Mouse (Mus musculus): ENCODE data around the gene Trappc10. TPM values are rescaled to one million over a fixed set of nuclear protein-coding genes. Genes with fewer than 3 reads are reported as not detected.
A peak's percentile ranks its signal among the peaks of the same experiment; 100 is the strongest.

Gene Trappc10
- 10 to 100 TPM; 43.6 to 45.3 TPM for total RNA-seq (2021)

DNA sequence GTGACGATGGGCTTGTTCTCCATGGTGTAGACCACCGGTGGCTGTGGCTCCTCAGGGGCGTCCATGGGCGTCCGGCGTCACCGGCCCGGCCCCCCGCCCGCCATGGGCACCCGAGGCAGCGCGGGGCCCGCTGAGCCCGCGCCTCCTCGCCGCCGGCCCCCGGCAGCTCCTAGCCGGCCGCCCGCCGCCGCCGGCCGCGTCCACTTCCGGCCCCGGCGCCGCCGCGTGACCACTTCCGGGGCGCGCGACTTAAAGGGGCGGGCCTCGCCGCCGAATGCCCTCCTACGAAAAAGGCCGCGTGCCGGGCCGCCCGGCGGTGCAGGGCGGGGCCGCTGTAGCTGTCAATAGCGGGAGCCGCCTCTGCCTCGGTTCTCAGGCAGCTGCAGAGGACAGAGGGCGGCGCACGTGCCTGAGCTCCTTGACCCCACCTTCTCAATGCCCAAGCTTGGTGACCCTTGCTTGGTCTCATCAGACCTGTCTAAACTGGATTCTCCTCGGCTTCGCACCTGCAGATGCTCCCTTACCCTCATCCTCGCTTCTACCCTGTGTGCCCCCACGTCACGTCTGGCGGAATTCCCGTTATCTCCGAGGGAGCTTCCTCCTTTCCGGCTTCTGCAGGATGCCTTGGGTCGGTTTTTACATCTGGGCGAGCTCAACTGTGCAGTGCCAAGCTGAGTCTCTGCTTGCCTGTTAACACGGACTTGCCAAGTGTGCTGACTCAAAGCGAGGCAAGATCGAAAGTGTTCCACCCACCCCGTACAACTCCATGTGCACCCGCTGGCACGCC lies at the start of gene Trappc10:
Gene Trappc10, minus strand, starts transcription at position 204 of the 787 bp plus-strand sequence.
- DNase-seq = peak; percentile 88

DNA sequence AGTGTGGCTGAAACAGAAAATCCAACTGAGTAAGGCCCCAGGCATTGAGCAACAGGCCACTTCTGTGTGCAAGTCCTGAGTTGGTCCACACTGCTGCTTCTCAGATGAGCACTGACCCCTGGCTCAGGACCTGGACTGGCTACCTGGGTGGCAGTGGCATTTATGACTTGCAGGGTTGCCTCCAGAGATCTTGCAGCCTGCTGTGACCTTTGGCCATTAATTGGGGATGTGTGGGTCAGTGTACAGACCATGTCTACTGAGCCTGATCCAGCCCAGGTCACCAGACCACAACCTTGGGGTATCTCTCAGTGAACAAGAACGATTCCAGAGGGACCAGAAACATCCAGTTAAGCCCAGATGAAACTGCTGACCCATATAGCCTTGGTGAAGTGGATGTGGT lies 49.1 kb upstream of the Trappc10 start:
- DNase-seq = no peak

DNA sequence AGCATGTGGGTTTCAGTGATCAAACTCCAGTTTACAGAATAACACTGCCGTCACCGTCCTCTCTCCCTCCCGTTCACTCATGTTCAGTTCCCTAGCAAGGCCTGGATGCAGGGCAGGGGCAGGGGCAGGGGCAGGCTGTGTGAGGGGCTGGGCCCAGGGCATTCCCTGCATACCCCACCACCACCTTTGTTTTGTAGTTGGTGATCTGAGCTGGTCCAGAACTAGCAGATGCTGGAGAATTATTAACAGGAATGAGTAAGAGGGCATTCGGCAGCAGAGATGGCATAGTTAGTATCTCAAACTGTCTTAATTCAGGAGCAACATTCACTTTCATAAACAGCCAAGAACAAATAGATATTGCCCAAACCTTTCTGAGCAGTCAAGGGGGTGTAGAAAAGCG lies 47.9 kb upstream of the Trappc10 start:
- DNase-seq = no peak

DNA sequence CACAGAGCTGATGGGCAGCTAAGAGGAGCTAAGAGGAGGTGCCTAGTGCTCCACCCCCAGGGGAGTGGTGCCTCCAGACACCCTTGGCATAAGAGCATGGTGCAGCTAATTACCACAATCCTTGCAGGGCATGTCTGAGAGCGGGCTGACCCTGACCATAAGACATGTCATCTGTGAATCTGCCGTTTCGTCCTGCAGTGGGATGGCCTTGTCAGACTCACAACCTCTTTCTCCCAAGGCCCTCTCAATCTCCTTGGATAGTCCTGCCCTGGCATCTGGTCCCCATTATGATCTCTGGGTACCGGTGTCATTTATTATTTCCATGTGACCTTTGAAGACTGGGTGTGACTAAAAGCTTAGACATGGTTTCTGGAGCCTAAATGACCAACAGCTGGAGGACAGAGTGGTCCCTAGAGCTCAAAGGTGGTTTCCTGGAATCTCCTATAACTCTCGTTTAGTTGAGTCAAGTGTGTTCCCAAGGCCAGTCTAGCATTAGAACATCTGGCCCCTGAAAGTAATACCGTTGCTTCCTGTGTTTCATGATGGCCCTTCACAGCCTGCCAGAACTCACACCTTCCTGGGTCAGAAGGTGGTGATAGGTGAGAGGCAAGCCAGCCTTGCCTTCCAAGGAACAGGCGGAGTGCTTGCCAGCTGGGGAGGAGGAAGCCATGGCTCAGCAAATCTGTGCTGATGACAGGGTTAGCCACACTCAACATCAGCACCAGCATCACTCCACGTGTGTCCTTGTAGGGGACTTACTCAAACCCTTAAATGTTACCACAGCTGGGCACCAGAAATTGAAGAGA lies 46.5 kb upstream of the Trappc10 start:
- no peak for DNase-seq

DNA sequence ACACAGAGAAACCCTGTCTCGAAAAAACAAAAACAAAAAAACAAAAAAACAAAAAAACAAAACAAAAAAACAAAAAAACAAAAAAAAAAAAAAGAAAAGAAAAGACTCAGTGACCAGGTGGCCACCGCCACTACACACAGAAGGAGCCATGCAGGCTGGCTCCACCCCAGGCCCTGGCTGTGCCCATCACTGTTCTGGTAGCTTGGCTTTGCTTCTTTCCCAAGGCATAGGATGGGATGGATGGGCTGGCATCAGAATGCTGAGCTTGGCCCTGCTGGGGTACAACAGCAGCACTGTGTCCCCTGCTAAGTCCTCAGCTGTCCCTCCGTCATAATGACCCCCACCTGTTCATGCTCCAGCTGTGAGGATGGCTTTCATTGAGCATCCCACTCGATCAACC lies 44.5 kb upstream of the Trappc10 start:
- DNase-seq = no peak

DNA sequence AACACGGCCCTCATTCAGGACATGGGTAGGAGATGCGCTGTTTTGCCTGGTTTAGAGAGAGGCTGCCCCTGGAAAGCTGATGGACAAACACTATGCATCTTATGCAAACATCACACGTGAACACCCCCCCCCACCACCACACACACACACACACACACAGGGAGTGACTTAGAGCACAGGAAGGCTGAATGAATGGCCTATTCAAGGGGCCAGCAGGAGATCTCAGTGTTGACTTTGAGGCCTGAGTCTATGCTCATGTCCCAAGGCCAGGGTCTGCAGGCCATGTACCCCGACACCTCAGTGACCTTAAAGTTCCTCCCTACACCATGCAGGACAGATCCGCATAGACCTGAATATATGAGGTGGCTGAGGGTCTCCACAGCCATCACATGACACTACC lies 43.7 kb upstream of the Trappc10 start:
- DNase-seq = no peak

DNA sequence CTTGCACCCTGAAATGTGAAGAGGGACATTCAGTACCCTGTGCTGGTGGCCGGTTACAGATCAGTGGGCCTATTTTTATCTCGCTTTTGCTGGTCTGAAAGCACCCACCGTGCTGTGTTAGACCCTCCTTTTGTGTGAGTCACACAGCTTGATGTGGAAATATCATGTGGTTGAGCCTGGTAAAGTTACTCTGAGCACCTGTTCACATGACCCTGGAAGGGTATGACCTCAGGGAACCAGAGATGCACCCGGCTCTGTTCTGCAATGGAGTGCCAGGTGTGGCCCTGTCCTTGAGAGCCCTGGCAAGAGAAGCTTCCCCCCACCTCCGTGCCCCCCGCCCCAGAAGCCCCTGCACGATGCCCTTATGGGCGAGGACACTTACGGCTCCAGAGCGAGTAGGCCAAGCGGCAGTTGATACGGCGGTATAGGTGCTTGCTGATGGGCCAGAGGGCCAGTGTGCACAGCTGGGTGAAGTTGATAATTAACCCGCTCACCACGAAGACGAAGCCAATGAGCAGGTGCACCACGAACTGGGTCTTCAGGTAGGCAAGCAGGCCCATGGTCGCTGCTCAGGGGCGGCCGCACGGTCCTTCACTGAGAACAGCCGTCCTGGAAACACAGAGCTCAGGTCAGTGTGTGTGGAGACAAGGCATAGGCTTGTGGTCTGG lies 43.2 kb upstream of the Trappc10 start:
- DNase-seq = no peak

DNA sequence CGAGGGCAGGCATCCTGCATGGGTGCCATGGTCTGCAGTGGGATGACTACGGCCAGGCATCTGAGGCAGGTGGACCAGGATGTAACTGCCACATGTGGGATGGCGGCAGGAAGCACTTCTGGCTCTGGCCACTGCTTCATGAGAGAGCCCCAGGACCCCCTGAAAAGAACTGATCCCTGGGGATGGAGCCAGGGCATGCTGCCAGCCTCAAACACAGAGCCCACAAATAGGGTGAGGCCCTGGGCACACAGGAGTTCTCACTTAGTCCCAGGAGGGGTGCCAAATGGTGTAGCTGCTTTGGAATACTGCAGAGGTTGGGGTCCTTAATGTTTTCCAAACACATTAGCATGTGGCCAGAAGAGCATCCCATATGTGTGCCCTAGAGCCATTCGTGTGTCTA lies 41.5 kb upstream of the Trappc10 start:
- no peak for DNase-seq

DNA sequence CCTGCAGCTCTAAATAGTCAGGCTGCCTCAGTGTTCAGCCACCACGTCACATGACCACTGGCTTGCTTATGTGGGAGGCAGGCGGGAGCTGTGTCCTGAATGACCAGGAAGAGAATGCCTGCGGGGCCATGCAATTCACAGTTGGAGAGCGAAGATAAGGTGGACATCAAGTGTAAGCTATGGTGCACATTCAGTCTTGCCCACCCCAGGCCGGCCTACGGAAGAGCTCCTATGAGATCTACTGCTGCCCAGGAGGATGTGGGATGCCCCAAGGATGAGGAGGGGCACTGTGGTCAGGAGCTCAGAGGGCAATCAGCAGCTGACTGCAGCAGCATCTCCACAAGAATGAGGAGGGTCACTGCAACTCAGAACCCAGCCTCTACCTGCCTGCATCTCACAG lies 41.0 kb upstream of the Trappc10 start:
- no peak for DNase-seq

DNA sequence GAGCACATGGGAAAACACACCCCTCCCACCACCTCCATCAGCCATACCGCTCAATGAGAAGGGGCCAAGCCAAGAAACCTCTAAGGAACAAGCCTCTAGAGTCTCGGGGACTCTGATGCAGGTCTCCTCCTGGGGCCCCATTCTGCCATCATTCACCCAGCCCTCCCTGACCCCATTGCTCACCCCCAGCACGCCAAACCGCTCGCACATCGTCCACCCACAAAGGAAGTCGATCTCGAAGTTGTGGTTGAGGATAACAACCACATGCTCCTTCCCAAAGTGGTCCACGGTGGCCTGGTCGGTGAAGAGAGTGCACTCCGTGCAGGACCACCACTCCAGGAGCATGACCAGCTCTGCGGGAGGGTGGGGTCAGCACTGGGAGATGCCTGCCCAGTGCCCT lies 40.4 kb upstream of the Trappc10 start:
- no peak for DNase-seq

DNA sequence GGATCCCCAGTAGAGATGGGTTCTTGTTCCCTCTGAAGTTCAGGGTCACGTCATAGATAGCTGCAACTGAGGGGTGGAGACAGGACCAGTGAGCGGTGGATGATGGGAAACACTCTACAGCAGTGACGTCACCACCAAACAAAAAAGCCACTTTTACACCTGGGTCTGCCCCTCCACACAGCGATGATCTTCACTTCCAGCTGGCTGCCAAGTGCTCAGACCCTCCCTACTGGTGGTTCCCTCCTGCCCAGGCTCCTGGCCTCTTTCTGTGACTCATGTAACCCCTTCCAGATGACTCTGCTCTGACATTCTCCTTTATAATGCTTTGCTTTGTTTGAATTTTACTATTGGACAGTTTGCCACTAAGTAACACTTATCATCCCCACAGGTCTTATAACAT lies 38.0 kb upstream of the Trappc10 start:
- DNase-seq = no peak

DNA sequence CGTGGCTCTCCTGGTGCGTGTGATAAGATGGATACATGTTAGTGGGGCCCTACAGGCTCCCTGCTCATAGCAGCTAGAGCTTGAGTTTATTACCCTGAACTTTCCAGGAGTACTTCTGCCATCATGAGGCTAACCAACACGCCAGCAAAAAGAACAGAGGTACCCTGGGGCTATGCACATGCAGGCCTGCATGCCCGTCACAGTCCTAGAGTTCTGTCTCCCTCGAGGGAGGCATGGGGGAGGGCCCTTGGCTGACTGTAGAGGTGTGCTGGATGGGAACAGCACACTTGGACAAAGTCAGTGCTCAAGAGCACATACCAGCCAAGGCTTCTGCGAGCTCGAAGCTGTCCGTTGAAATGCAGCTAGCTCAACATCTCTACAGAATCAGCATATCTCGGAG lies 36.0 kb upstream of the Trappc10 start:
- no peak for DNase-seq

DNA sequence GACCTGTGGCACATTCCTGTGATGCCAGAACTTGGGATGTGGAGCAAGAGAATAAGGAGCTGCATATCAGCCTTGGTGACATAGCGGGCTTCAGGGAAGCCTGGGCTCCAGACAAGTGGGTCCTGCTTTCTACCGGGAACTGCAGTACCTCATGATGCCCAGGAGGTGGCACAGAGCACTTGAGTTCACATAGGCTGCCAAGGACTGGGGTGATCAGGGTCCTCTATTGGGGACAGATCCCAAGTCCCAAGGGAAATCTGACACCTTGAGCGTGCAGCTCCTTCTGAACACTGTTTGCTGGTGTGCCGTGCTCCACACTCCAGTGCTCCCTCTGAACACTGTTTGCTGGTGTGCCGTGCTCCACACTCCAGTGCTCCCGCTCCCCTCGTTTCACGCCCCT lies 34.8 kb upstream of the Trappc10 start:
- DNase-seq = peak; percentile 67

DNA sequence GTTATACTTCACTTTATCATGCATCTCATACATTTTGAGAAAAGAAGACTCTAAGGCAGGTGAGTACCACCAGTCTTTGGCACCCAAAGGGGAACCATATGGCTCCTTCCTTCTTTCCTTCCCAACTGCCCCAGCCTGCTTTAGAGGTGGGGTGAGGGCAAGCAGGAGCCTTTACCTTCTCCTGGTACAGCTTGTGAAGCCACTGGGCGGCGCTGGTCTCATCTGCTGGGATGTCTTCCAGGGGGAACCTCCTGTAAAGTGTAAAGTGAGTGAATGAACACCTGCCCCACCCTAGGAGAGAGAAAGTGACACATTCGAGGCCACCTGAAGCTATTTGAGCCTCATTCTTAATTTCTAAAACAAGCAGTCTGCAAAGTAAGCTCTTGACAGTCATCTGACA lies 33.4 kb upstream of the Trappc10 start:
- peak; percentile 18 for DNase-seq

DNA sequence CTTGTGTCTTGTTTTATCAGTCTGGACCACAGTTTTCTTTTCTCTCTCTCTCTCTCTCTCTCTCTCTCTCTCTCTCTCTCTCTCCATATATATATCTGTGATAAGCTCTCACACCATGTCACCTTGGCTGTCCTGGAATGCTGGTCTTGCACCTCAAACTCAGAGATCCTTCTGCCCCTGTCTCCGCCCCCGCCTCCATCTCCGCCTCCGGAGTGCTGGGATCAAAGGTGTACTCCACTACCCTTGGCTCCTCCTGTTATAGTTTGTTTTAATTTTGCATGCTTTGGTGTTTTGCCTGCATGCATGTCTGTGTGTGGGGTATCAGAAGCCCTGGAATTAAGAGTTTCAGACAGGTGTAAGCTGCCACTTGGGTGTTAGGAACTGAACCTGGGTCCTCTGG lies 31.8 kb upstream of the Trappc10 start:
- no peak for DNase-seq

DNA sequence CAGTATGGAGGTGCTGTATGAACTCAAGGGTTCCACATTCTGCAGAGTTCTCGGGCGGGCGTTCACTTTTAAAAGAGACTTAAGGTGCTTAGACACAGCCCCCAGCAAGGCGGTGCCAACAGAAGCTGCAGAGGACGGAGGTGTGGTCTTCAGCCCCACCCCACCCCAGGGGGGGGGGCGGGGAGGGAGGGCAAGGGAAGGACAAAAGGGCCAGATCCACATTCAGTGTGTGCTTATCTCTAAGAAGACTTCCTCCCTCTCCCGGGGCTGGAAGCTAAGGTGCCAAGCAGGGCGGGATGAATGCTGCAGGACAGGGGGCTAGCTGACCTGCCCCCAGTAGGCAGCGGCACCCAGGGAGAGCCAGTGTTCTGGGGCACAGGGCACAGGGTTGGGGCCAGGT lies 28.5 kb upstream of the Trappc10 start:
- DNase-seq = peak; percentile 39

DNA sequence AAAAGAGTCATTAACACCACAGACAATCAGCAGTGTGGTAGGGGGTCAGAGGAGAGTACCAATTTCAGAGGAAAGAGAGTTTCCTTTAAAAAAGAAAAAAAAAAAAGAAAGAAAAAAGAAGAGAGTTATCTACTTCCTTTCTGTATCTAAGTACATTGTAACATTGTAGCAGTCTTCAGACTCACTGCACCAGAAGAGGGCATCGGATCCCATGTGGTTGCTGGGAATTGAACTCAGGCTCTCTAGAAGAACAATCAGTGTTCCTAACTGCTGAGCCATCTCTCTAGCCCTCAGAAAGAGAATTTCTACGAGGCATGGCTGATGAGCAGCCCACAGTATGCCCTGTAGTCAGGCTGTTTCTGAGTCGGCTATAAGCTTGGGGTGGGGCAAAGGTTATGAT lies 21.4 kb upstream of the Trappc10 start:
- no peak for DNase-seq

DNA sequence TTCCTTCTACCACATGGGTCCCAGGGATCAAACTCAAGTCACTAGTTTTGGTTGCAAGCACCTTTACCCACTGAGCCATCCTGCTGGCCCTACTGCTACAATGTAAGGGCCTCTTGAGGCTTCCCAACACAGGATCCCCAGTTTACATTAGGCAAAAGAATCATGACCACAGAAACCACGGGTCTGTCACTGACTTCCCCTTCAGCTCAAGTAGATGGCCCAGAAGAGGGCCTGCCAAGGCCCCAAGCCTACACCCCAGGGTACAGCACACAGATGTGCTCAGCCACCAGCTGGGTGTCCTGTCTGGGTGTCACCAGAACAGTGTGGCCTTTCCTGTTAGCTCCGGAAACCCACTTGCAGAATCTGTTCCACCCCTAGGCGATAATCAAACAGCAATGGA lies 20.3 kb upstream of the Trappc10 start:
- no peak for DNase-seq

DNA sequence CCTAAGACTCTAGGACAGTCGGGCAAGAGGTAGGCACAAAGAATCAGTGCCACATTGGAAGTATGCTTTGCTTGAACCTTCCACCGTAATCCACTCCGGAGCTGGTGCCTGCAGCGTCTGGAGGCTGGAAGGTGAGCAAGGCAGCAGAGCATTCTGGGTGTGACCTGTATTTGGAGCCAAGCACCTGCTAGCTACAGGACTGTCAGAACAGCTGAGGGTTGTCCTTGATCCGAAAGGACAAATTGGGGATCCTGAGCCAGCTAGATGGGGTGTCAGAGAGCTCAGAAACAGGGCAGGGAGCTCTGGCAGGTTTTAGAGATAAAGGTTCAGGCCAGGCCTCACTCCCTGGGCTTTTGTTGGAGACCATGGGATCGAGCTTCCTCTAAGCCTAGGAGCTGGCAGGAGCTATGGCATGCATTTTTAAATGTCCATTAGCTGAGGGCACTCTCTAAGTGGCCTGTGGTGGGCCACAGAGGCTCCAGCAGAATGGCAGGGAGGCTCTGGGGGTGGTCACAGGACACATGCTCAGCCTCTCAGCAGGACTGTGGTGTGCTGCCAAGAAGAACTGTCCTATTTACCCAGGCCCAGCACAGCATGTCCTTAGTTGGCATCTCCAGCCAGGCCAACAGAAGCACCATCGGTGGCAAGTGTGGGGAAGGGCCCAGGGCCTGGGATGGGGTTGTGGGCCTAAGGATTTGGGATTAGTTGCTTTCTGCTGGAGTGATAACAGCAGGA lies 16.6 kb upstream of the Trappc10 start:
- no peak for DNase-seq

DNA sequence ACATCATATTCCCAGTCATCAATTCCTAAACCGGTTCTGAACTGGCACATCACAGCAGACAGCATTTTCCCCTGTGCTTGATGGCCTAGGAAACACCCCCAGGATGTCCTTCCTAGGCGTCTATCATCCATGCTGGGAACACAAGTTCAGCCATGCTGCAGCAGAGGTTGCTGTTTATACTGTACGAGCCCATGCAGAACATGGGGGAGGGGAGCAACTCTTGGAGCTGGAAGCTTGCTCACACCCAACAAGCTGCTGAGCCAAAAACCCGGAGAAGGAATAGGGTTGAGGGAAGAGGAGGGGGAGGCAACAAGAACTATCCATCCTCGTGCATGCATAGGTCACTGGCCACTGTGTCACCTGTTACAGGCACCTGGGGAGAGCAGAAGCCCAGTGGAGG lies 15.9 kb upstream of the Trappc10 start:
- no peak for DNase-seq

DNA sequence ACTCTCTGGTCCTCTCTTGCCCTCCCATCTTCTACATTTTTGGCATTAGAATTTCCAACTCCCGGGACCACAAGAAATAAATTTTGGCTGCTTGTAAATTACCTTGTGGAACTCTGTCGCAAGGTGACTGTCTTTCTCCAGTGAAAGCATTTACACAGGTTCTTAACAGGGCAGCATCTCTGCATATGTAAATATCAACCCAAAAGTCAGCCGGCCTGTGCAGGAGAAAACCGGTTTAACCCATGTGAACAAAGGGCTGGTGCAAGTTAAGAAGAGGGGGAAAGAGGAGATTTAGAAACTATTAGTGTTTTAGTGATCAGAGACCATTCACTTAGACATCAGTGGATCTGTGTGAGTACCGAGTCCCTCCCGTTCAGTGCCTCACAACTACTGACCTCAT lies 15.3 kb upstream of the Trappc10 start:
- no peak for DNase-seq

DNA sequence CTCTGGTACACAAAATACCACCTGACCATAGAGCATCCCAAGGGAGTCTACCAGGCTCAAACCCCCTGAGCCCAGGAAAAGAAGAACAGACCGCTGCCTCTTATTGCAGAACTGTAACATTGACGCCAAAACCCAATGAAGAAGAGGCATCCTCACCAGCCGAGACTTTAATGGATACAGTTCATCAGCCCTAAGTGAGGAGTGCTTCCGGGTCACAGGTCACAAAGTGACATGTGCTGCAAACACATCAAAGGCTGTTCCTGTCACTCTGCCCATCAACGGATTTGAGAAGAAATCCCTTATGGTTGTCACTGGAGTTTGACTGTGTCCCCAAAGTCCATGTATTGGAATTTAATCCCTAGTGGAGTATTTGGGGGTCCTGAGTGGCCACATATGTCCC lies 14.8 kb upstream of the Trappc10 start:
- DNase-seq = no peak

DNA sequence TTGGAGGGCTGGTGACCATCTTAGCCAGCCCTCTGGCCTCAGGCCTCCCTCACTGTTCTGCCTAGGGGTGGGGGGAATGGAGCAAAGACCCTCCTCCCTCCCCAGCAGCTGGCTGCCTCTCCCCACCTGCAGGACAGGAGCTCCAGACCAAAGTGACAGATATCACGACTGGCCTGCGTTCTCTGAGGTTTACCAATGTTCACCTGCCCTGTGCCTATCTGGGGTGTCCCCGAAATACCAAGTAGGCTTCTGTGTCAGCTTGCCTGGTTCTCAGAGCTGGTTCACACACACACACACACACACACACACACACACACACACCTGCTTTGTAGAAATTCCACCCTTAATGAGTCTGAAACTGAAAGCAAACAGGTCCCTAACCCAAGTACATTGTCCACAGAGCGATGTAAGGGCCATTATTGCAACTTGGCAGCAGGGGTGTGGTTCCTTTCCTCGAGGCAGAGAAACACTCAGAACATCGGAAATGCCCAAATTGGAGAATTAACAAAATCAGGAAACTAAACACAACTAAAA lies 13.8 kb upstream of the Trappc10 start:
- DNase-seq = no peak
